Mouse (Mus musculus): ENCODE measurements around the gene Lin54.

Lin54 gene

GRCm38 (mm10) chr5:100500458-100500961 is at the start of gene Lin54:
Lin54 (minus strand) TSS chr5:100500639.
- DNase-seq, result peak; percentile 82

- no peak for DNase-seq
Measured at GRCm38 (mm10) chr5:100550151-100550550, 49.7 kb upstream of the Lin54 start.

- DNase-seq, result no peak
Measured at GRCm38 (mm10) chr5:100549311-100549710, 48.9 kb upstream of the Lin54 start.

- no peak for DNase-seq
Measured at GRCm38 (mm10) chr5:100548236-100548635, 47.8 kb upstream of the Lin54 start.

DNA sequence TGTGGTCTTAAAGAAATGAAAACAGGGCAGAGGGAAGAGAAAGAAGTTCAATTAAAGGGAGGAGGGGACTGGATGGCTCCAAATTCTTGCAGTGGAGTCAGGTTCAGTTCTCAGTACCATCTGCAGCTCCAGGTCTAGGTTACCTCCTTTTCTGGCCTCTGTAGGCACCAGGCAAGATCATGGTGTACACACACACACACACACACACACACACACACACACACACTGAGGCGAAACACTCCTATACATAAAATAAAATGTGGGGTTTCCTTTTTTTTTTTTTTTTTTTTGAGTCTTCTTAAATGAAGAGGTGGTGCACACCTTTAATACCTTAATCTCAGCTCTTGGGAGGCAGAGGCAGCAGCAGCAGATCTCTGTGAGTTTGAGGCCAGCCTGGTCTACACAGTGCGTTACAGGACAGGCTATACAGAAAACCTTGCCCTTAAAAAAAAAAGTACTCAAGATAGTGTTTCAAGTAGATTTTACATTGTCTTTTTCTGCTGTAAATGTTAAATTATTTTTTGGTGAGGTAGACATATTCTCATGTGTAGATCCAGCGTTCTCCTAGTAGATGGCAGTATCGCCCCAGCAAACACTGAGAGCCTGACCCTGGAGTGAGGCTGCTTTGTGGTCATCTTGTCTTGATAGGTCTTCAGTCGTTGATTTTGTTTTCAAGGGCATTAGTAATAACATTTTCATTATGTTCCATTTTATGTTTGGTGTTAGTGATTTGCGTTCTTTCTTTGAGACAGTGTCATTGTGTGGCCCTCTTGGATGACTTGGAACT is 46.0 kb upstream of the Lin54 start:
- DNase-seq, result no peak

- DNase-seq, result no peak
Measured at GRCm38 (mm10) chr5:100536638-100537037, 36.2 kb upstream of the Lin54 start.

DNA sequence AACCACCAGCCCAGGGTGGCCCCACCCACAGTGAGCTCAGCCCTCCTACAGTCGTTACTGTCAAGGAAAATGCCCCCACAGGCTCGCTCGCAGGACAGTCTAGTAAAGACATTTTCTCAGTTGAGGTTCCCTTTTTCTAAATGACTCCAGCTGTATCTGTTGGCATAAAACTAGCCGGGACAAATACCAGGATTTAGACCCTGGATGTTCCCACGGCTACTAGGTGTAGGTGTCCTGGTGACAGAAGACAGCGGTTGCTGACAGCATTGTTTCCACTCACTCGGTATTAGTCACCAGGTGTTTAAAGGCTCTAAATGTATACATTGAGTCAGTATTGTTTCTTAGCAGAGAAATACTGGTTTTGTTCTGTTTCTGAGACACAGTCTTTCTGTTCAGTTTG is 35.4 kb upstream of the Lin54 start:
- DNase-seq, result no peak

- DNase-seq, result peak; percentile 44 to 49
Measured at GRCm38 (mm10) chr5:100526164-100526563, 25.7 kb upstream of the Lin54 start.

GRCm38 (mm10) chr5:100525620-100526019 is 25.2 kb upstream of the Lin54 start:
- DNase-seq, result no peak

DNA sequence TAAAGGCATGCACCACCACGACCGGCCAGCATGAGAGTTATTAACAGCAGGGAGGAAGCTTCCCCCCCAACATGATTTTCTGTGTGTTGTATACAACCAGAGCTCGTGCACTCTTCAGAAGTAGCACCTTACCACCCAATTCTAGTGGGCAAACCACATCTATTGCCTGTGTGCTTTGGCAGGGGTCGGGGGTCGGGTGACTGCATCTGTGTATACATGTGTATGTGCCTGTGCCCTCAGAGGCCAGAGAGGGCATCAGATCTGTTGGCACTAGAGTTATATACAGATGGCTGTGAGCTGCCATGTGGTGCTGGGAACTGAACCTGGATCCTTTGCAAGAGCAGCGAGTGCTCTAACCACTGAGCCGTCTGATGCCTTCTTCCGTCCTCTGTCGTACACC is 24.5 kb upstream of the Lin54 start:
- DNase-seq, result no peak

GRCm38 (mm10) chr5:100523331-100523730 is 22.9 kb upstream of the Lin54 start:
- no peak for DNase-seq

DNA sequence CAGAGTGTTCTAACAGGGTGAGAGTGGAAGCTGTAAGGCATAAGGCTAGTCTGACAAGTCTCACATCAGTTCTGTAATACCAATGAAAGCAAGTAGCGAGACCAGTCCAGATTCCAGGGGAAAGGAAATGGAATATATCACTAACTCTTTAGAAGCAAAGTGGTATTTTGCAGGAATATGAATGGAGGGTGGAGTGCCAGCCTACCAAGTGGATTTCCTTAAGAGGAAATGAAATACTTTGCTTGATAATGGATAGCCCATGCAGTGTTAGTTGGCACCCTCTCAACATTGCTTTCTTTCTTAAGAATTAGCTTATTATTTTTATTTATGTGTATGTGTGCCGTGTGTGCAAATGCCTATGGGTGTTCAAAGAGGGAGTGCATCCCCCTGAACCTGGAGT is 19.8 kb upstream of the Lin54 start:
- no peak for DNase-seq

- no peak for DNase-seq
Measured at GRCm38 (mm10) chr5:100519027-100519411, 18.6 kb upstream of the Lin54 start.

- DNase-seq, result peak; percentile 91 to 93
Measured at GRCm38 (mm10) chr5:100518049-100519026, 17.9 kb upstream of the Lin54 start, which contains the start of gene Cops4. Cops4 (plus strand) TSS chr5:100518309.

- DNase-seq, result no peak
Measured at GRCm38 (mm10) chr5:100512576-100512975, 12.1 kb upstream of the Lin54 start.

DNA sequence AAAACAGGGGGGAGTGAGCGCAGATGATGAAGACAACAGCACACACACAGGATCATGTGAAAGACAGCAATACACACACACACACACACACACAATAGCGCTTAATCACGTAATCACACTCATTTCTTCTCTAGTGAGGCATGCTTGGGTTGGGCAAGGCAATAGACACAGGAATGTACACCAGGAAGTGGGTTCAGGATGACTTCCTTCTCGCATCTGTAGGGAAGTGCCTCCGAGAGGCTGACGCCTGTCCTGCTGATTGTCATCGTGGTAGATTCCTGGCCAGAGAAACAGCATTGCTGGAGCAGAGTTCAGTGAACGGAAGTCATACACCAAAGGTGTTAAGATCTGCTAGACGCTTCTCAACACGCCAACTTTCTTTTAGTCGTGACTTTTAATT is 8.8 kb upstream of the Lin54 start:
- no peak for DNase-seq

DNA sequence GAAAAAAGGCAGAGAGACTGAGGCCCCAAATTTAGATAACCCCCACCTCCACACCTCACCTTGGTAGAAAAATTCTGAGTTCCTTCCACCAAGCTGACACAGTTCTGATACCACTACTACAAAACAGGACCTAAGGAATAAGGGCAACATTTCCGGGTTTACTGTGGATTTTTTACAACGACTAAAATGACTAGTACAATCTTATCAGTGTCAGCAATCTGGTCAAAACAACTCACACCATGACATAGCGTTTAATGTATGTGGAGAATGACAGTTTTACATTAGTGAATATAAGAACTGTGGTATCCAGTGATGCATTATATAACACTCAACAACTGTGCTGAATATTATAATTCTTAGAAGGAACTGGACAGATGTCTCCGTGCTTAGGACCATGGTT is 828 bp upstream of the Lin54 start:
- DNase-seq, result no peak

DNA sequence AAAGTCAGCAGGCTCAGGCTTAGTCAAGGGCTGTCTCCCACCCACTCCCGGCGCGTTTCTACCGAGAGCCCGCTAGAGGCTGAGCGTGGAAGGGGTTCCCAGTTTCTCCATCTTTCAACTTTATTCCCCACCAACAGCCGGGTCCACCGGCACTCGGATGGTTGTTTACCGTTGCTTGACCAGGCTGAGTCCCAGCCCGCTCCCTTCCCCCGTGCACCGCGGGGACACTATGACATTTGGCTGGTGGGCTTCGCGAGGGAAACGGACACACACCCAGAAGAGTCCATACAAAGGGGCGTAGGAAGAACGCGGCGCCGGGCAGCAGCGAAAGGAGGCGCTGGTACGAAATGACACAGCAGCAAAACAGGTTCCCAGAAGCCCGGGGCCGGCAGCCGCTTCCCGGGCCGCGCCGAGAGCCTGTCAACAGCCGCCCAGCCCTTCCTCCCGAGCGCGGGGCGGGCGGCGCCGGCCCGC is 571 bp downstream of the Lin54 start:
- DNase-seq, result peak; percentile 22 to 42

DNA sequence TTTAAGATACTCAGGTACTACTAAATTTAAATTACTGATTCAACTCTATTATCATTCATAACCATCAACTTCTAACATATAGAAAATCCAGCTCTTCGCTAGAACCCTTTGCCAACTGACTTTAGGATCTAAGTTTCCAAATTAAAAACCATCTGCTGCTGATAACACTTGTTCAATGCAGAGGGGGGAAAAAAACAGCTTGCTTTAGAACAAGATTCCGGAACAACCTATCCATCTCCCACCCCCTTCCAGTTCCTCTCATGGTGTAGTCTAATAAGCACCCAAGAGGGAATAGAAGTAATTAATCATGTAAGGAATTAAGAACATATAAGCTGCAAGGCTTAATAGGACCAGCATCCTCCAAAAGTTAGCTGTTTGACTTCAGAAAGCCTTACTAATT is 1.2 kb downstream of the Lin54 start:
- DNase-seq, result no peak

DNA sequence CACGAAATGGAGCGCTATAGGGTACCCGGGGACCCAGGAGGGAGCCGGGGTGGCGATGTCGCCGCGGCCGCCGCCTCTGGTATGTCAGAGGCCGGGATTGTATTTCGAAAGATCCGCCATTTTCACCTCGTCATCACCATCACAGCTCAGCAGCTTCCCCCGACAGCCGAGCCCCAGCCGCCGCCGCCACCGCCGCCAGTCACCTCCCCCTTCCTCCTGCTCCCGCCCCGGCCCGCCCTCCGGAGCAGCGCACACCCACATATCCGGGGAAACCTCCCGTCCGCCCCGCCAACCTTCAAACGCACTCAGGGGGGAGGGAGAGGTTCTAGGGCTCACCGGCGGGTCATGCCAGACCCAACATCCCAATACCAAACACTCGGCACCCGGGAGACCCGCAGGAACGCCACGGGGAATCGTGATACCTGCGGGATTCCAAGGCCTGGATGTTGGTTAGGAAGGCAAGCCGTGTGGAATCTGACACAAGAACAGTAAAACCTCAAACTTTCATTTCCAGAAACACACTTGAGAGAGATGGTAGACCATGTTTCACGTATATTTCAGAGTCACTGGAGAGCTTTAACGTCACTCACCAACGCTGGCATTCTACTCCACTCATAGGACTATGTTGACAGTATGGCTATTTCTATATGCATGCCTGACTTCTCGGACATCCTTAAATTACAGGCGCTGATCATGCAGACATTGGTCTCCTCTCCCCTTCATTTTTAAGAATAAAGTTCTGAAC is 1.8 kb downstream of the Lin54 start:
- peak; percentile 71 to 73 for DNase-seq

GRCm38 (mm10) chr5:100491704-100492103 is 8.7 kb downstream of the Lin54 start:
- no peak for DNase-seq

GRCm38 (mm10) chr5:100489340-100489739 is 11.1 kb downstream of the Lin54 start:
- no peak for DNase-seq

GRCm38 (mm10) chr5:100488231-100488630 is 12.2 kb downstream of the Lin54 start:
- DNase-seq, result no peak

Measured in spleen, adult 18-20 months (tissue).